Mouse (Mus musculus): ENCODE results near the gene Tmem26.

GRCm38 (mm10) chr10:68810958-68811357 is 87.5 kb downstream of the Tmem26 start:
- TF ChIP-seq POLR2A (IDR thresholded peaks at IDR 0.05; ENCODE audit: low read depth, low read length) (no peak), CTCF (IDR thresholded peaks at IDR 0.05; ENCODE audit: extremely low read depth, insufficient read length, insufficient replicate concordance, low read depth, low read length) (peak; percentile 25; the same call in 1 of the 2 replicates)

Data from small intestine, adult 2 months (tissue).